Mouse (Mus musculus) midbrain, embryonic 12.5 days (tissue): ENCODE measurements around the gene Dennd4b. TPM values are rescaled to one million over a fixed set of nuclear protein-coding genes. Genes with fewer than 3 reads are reported as not detected.
"Not testable (repeated sequence)": the region's sequence is repeated elsewhere in the genome, so short reads cannot be mapped to it uniquely, and the experiment has no call there.

Experiments
- ATAC-seq: fragments of 200-750 bp; cut with Nextera tagmentation; 2 replicates; pipeline ENCODE4 v1.8.0; 2017; ENCODE audit warnings: low read depth, moderate TSS enrichment, moderate library complexity; ENCODE audit not compliant: low FRiP score
- H3K27ac ChIP-seq: fragments of 300-500 bp; sonication (generic); replicated peaks from 2 replicates; pipeline ENCODE4 v1.5.1; 2016; ENCODE audit warnings: mild to moderate bottlenecking
- H3K27me3 ChIP-seq: fragments of 300-500 bp; sonication (generic); 2 replicates; pipeline ENCODE4 v1.6.1; 2016; ENCODE audit warnings: mild to moderate bottlenecking
- H3K36me3 ChIP-seq: fragments of 300-500 bp; sonication (generic); 2 replicates; pipeline ENCODE4 v1.6.1; 2016
- H3K4me1 ChIP-seq: fragments of 300-500 bp; sonication (generic); 2 replicates; pipeline ENCODE4 v1.6.1; 2016
- H3K4me2 ChIP-seq: fragments of 300-500 bp; sonication (generic); replicated peaks from 2 replicates; pipeline ENCODE4 v1.6.1; 2016; ENCODE audit warnings: mild to moderate bottlenecking, moderate library complexity
- H3K4me3 ChIP-seq: fragments of 300-500 bp; sonication (generic); 2 replicates; pipeline ENCODE4 v1.5.1; 2016; ENCODE audit warnings: mild to moderate bottlenecking
- H3K9ac ChIP-seq: fragments of 300-500 bp; sonication (generic); replicated peaks from 2 replicates; pipeline ENCODE4 v1.6.1; 2016; ENCODE audit warnings: mild to moderate bottlenecking, moderate library complexity
- H3K9me3 ChIP-seq: fragments of 300-500 bp; sonication (generic); 2 replicates; pipeline ENCODE4 v1.6.1; 2016; ENCODE audit warnings: mild to moderate bottlenecking
- WGBS: fragments of 180-500 bp; shearing (Covaris S2); methylation state at CpG from one replicate; pipeline ENCODE4 v1.1.7; 2016; 5-methylcytosine and 5-hydroxymethylcytosine counted together
- polyA plus RNA-seq: library from polyadenylated mRNA; unstranded; fragments of >200 nt; fragmentation: Nextera tagmentation; extraction: Ambion mirVana; gene quantifications from 2 replicates; pipeline ENCODE4 v1.2.1, GENCODE M21; 2016

The Dennd4b gene
- polyA plus RNA-seq, 1 experiment from 2014 or later: 6.6 TPM

DNA sequence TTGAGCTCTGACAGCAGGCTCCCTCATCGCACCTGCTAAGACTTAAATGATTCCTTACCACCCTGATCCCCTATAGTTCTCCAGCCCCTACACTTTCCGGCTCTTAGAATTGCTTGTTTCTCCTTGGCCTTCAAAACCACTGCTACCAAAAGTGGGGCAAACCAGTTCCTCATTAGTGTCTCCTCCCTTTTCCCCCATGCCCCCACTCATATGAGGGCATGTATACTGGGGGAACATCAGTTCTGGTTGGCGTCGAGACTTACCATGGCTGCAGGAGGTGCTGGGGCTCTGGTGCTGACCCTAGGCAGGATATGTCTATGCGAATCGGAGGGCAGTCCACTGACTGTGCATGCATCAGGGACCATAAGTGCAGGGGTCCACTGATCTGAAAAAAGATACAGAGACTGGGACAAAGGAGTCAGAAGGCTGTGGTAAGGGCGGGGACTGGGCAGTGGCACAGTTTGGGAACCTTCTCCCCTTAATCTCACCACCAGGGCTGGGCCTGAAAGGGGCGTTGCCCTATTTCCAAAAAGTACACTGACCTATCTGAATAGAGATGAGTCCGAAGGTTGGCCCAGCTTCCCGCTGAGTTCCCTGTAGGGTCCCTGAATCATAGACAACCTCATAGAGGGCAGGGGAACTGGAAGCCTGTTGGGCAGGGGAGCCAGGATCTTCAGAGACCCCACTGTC, 23.2 kb upstream of the Dennd4b start:
- Histone ChIP-seq H3K4me2 (no peak overlapping the region), H3K27me3 (no peaks in the 10 kb centered on the region; the same call in 1 of the 2 replicates), H3K9ac (no peak overlapping the region), H3K4me1 (peaks cover 13% of the 10 kb centered on the region), H3K36me3 (peaks cover 3% of the 10 kb centered on the region; the same call in 1 of the 2 replicates), H3K9me3 (no peaks in the 10 kb centered on the region), H3K4me3 (no peak overlapping the region), H3K27ac (no peak overlapping the region)
- WGBS: 88% methylated on average over 10 of the region's 10 CpGs
- no peak for ATAC-seq

DNA sequence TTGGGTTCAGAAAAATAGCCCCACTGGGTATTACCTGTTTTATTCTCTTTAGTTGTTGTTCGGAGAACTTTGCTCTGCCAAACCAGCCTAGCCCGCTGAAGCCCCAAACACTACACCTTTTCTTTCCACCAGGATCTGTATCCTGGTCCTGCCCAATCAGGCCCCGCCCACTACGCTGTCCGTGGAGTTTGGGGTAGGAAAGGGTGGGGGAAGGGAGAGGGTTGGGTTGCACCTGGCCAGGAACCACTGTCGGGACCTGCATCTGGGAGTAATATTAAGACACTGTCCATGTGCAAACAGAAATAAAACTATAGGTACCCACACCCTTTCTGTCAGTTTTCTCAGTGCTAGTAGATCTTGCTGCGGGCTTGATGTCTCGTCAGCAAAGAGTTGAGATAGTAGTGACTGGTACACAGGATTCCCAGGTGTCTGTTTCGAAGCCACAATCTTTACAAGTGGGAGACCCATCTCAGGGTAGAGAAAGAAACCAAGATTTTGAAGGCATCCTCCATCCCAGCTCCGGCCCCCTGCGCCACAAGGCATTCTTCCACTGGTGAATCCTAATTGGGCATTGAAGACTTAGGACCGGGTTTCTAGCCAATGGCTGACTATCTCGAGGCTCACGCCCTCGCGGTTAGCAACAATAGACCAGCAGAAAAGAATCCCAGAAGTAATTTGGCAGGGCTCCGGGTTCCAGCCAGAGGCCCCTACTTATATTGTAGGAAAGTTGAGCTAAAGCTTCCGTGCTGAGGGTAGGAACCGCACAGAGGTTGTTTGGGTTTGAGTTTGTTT, 21.8 kb upstream of the Dennd4b start, which contains the start of gene Creb3l4:
Creb3l4 (minus strand) TSS at position 529 of the 792 bp plus-strand sequence.
- Histone ChIP-seq H3K27me3 (no peaks in the 10 kb centered on the region; the same call in 1 of the 2 replicates), H3K36me3 (no peaks in the 10 kb centered on the region), H3K4me3 (peak within 1 kb of the TSS; percentile 34), H3K4me1 (peaks cover 17% of the 10 kb centered on the region), H3K9ac (0 out of 2 replicates have a peak within 1 kb of the TSS, but pooled peaks have one; percentile 24), H3K4me2 (peak within 1 kb of the TSS; percentile 65), H3K27ac (0 out of 2 replicates have a peak within 1 kb of the TSS, but pooled peaks have one; percentile 39), H3K9me3 (no peaks in the 10 kb centered on the region)
- ATAC-seq: peak; percentile 75
- 2% methylated on average over 19 of the region's 19 CpGs for WGBS

DNA sequence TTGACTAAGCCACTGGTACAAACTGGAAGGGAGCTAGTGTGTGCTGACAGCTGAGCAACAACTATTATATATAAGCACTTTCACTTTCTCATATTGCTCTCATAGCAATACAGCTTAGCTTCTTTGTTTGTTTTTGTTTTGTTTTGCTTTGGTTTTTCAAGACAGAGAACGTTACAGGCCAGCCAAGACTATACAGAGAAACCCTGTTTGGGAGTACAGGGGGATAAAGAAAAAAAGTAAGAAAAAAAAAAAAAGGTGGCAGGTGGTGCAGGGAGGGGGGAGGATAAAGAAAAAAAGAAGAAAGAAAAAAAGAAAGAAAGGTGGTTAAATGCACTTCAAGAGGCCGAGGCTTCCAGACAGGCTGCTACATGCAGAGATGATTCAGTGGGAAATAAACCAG, 19.6 kb upstream of the Dennd4b start:
- WGBS: 77% methylated on average over 2 of the region's 2 CpGs
- no peak overlapping the region for H3K4me3 ChIP-seq
- no peaks in the 10 kb centered on the region for H3K9me3 ChIP-seq
- H3K27ac ChIP-seq: no peak overlapping the region
- peaks cover 1% of the 10 kb centered on the region; the same call in 1 of the 2 replicates for H3K36me3 ChIP-seq
- no peak overlapping the region for H3K9ac ChIP-seq
- no peaks in the 10 kb centered on the region; the same call in 1 of the 2 replicates for H3K27me3 ChIP-seq
- no peak for ATAC-seq
- H3K4me1 ChIP-seq: peaks cover 30% of the 10 kb centered on the region
- no peak overlapping the region for H3K4me2 ChIP-seq

DNA sequence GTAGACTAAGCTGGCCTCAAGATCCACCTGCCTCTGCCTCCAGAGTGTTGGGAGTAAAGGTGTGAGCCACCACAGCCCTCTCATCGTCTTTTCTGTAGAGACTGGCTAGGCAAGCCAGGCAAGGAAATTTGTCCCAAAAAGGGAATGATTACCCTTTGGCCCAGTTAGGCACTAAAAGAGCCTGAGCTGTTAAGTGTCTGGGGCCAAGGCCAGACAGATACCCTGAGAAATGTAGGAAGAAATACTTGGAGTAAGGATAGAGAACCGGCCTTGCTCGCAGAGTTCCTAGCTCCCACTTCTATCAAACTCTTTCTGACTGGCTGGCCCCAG, 17.4 kb upstream of the Dennd4b start:
- Histone ChIP-seq H3K4me1 (peaks cover 29% of the 10 kb centered on the region), H3K36me3 (peaks cover 14% of the 10 kb centered on the region), H3K4me3 (peak overlapping the region; percentile 66), H3K27ac (peak overlapping the region; percentile 86), H3K27me3 (no peaks in the 10 kb centered on the region), H3K9ac (peak overlapping the region; percentile 70), H3K4me2 (peak overlapping the region; percentile 92), H3K9me3 (no peaks in the 10 kb centered on the region)
- no peak; the same call in 1 of the 2 replicates for ATAC-seq
- 2% methylated on average over 3 of the region's 3 CpGs for WGBS

DNA sequence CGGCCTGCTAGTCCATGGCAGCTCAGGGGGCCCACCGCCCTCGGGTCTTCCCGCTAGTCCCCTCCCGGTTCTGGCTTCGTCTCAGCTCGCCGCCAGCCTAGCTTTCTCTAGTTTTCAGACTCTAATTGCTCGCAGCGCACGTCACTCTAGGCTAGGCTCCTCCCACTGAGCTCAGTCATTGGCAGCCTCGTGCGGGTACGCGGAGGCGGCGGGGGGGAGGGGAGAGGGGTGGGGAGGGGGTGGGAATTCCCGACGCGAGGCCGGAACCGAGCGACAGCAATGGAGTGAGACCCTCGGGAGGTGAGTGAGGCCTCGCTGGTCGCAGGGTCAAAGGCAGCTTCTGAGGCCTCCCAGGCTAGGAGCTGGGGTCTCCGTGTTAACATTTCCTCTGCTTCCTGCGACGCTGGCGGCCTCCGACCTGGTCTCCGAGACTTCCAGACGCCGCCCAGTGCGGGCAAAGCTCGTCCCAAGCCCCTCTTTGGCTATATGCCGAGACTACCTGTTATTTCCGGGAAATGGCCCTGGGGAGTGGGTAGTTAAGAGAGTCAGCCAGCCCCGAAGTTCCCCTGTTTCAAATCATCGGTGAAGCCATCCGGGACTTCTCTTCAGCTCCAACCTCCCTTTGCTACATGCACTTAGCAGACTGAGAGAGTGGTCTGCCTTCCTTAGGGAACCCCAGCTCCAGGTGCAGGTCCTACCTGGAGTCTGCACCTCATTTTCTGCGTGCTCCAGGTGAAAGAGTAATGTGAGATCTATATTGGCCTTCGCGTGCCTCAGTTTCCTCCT, 16.8 kb upstream of the Dennd4b start, which contains the start of gene Slc39a1:
Slc39a1 (plus strand) TSS at position 213 of the 786 bp plus-strand sequence.
- peak within 1 kb of the TSS; percentile 86 for H3K27ac ChIP-seq
- H3K4me3 ChIP-seq: peak within 1 kb of the TSS; percentile 66
- H3K4me2 ChIP-seq: peak within 1 kb of the TSS; percentile 92
- peaks cover 23% of the 10 kb centered on the region for H3K4me1 ChIP-seq
- WGBS: under 1% methylated on average over 43 of the region's 44 CpGs
- H3K27me3 ChIP-seq: no peaks in the 10 kb centered on the region
- H3K9me3 ChIP-seq: no peaks in the 10 kb centered on the region
- peak within 1 kb of the TSS; percentile 70 for H3K9ac ChIP-seq
- peaks cover 14% of the 10 kb centered on the region for H3K36me3 ChIP-seq
- peak; percentile 96 for ATAC-seq

DNA sequence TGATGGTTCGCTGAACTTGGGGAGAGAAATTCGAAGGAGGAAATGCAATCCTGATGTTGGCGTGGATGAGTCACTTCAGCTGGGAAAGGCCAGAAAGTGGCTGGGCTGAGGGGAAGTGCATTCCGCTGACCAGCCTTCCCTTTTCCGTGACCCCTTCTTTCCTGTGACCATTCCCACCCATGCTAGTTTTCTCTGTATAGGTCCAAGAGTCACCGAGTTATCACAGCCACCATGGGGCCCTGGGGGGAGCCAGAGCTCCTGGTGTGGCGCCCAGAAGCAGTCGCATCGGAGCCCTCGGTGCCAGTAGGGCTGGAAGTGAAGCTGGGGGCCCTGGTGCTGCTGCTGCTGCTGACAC, 16.3 kb upstream of the Dennd4b start:
- H3K27ac ChIP-seq: peak overlapping the region; percentile 86; the same call in 1 of the 2 replicates
- peaks cover 14% of the 10 kb centered on the region for H3K36me3 ChIP-seq
- 8% methylated on average over 10 of the region's 10 CpGs for WGBS
- H3K27me3 ChIP-seq: no peaks in the 10 kb centered on the region
- H3K4me3 ChIP-seq: peak overlapping the region; percentile 66
- no peaks in the 10 kb centered on the region for H3K9me3 ChIP-seq
- H3K4me1 ChIP-seq: peaks cover 20% of the 10 kb centered on the region
- H3K9ac ChIP-seq: peak overlapping the region; percentile 70
- no peak for ATAC-seq
- peak overlapping the region; percentile 92 for H3K4me2 ChIP-seq

DNA sequence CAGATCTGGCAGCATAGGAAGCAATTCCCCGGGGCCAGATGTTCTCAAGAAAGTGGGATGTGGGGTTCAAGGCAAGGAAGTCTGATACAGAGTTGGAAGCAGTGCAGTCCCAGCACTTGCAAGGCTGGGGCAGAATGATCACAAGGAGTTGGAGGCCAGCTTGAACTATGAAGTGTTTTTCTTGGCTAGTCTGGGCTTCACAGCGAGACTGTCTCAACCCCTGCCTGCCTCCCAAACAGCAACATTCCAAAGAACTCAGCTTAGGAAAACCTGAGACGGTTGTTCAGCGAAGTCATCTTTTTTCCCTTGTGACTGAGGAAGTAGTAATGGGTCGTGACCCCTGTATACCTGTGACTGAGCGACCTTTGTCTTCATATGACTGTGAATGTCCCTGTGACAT, 14.2 kb upstream of the Dennd4b start:
- no peak overlapping the region for H3K4me2 ChIP-seq
- H3K27ac ChIP-seq: no peak overlapping the region
- H3K27me3 ChIP-seq: no peaks in the 10 kb centered on the region
- H3K4me3 ChIP-seq: no peak overlapping the region
- H3K4me1 ChIP-seq: peaks cover 27% of the 10 kb centered on the region
- H3K36me3 ChIP-seq: peaks cover 14% of the 10 kb centered on the region
- H3K9ac ChIP-seq: no peak overlapping the region
- 91% methylated on average over 6 of the region's 6 CpGs for WGBS
- ATAC-seq: no peak
- H3K9me3 ChIP-seq: no peaks in the 10 kb centered on the region

DNA sequence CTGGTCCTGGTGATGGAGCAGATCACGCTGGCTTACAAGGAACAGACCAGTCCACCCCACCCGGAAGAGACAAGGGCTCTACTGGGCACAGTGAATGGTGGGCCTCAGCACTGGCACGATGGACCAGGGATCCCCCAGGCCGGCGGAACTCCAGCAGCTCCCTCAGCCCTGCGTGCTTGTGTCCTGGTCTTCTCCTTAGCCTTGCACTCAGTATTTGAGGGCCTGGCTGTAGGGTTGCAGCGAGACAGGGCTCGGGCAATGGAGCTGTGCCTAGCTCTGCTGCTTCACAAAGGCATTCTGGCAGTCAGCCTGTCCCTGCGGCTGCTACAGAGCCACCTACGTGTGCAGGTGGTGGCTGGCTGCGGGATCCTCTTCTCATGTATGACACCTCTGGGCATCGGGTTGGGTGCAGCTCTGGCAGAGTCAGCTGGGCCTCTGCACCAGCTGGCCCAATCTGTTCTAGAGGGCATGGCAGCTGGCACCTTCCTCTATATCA, 13.2 kb upstream of the Dennd4b start:
- not testable (repeated sequence) for H3K4me3 ChIP-seq, H3K9me3 ChIP-seq

DNA sequence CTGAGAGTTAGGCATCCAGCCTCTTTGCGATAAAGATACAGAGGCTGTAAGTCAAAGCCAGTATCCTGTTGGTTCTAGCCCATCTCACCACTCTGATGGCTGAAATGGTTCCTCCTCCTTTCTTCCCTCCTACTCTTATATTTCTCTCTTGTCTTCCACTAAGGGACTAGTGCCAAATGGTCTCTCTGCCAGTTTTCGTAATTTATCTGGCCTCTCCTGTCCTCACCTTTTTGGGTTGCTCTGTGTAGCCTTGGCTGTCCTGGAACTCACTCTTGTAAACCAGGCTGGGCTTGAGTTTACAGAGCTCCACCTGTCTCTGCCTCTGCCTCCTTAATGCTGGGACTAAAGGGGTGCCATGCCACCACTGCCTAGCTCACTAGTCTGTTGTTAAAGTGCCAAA, 12.3 kb upstream of the Dennd4b start:
- not testable (repeated sequence) for H3K27me3 ChIP-seq, H3K27ac ChIP-seq, H3K4me2 ChIP-seq, H3K4me3 ChIP-seq, H3K9me3 ChIP-seq, H3K9ac ChIP-seq, ATAC-seq
- Histone ChIP-seq H3K4me1 (peaks cover 27% of the 10 kb centered on the region), H3K36me3 (peaks cover 21% of the 10 kb centered on the region)
- 94% methylated on average over 2 of the region's 2 CpGs for WGBS

More for the DNA sequence above, 13.2 kb upstream of the Dennd4b start:
- Histone ChIP-seq H3K36me3 (peaks cover 14% of the 10 kb centered on the region), H3K4me1 (peaks cover 29% of the 10 kb centered on the region)
- not testable (repeated sequence) for H3K4me2 ChIP-seq, H3K27ac ChIP-seq, H3K9ac ChIP-seq, ATAC-seq, H3K27me3 ChIP-seq
- WGBS: 92% methylated on average over 10 of the region's 12 CpGs

DNA sequence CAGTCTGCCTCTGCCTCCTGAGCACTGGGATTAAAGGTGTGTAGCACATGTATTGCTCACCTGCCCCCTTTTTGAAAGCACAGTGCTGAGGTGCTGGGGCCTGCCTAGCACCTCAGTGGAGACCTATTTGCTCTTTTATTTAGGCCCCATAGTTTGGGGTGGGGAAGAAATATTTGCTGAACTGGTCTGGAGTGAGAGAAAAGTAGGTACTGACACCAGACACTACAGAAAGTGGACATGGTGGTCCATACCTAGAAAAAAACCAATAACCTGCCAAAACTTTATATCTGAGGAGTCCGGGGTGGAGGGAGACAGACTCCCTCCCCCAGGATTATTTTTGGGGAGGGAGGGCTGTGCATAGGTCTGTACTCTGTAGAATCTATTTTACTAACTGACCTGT, 11.8 kb upstream of the Dennd4b start:
- Histone ChIP-seq H3K4me3 (peak overlapping the region; percentile 91), H3K4me1 (peaks cover 26% of the 10 kb centered on the region), H3K36me3 (peaks cover 26% of the 10 kb centered on the region), H3K4me2 (peak overlapping the region; percentile 84)
- H3K9ac ChIP-seq, H3K27me3 ChIP-seq, H3K9me3 ChIP-seq, ATAC-seq, H3K27ac ChIP-seq: not testable (repeated sequence)
- WGBS: 76% methylated on average over 1 of the region's 1 CpGs

DNA sequence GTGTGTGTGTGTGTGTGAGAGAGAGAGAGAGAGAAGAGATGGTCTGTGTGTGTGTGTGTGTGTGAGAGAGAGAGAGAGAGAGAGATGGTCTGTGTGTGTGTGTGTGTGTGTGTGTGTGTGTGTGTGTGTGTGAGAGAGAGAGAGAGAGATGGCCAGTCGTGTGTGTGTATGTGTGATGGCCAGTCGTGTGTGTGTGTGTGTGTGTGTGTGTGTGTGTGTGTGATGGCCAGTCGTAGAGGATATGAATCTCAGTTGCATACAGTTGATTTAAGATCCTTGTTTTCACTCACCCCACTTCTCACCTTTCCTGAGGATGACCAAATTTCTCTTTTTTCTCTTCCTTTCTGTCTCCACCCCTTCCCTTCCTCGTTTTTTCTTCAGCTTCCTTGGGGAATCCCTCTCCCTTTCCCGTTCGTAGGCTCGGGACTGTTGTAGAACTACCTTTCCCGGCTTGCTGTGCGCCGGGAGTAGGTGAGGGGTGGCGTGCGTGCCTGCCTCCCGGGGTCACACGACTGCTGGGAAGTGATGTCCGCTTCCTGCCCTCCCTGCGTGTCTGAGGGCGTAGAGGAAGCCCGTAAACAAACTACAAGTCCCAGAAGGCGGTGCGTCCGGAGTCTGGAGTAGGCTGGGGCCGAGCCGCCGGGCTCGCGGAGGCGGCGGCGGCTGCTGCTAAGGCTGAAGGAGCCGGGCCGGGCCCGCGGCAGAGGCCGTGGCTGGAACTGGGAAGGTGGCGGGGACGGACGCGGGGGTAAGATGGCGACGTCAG, 11.1 kb upstream of the Dennd4b start, which contains the start of gene Crtc2:
Crtc2 (plus strand) TSS at position 511 of the 766 bp plus-strand sequence.
- peaks cover 21% of the 10 kb centered on the region for H3K4me1 ChIP-seq
- peak within 1 kb of the TSS; percentile 84 for H3K4me2 ChIP-seq
- H3K9ac ChIP-seq: peak within 1 kb of the TSS; percentile 96
- peak within 1 kb of the TSS; percentile 89 for H3K27ac ChIP-seq
- no peaks in the 10 kb centered on the region for H3K9me3 ChIP-seq
- peaks cover 32% of the 10 kb centered on the region for H3K36me3 ChIP-seq
- no peaks in the 10 kb centered on the region for H3K27me3 ChIP-seq
- peak; percentile 98 for ATAC-seq
- 2% methylated on average over 40 of the region's 40 CpGs for WGBS
- peak within 1 kb of the TSS; percentile 91 for H3K4me3 ChIP-seq
